Mouse (Mus musculus) heart, embryonic 14.5 days (tissue): ENCODE results near the gene Adcy10. TPM values are rescaled to one million over a fixed set of nuclear protein-coding genes. Genes with fewer than 3 reads are reported as not detected.

Experiments
- ATAC-seq: fragments of 200-750 bp; cut with Nextera tagmentation; 2 replicates; pipeline ENCODE4 v1.8.0; 2017; ENCODE audit warnings: low read depth, moderate TSS enrichment; ENCODE audit not compliant: insufficient number of reproducible peaks, insufficient read depth, low FRiP score
- H3K27ac ChIP-seq, 2 experiments: fragments of 200-500 bp in 1 of 2; fragments of 300-500 bp in 1 of 2; sonication (generic) in 1 of 2; replicated peaks in 1 of 2; 2 replicates each; pipeline ENCODE4 v1.5.1; 2012 to 2014; ENCODE audit warnings: low read depth in 2 of 2, low read length in 2 of 2, control low read depth in 1 of 2, mild to moderate bottlenecking in 1 of 2, mixed read lengths in 1 of 2; ENCODE audit not compliant: control insufficient read depth in 1 of 2, insufficient read depth in 1 of 2
- H3K27me3 ChIP-seq: fragments of 300-500 bp; sonication (generic); 2 replicates; pipeline ENCODE4 v1.6.1; 2014; ENCODE audit warnings: mild to moderate bottlenecking, low read length, control low read depth; ENCODE audit not compliant: control insufficient read depth, insufficient read depth
- H3K36me3 ChIP-seq: fragments of 300-500 bp; sonication (generic); 2 replicates; pipeline ENCODE4 v1.6.1; 2014; ENCODE audit warnings: mild to moderate bottlenecking, control low read depth, low read length, mixed read lengths; ENCODE audit not compliant: control insufficient read depth, insufficient read depth
- H3K4me1 ChIP-seq, 2 experiments: fragments of 200-500 bp in 1 of 2; fragments of 300-500 bp in 1 of 2; sonication (generic) in 1 of 2; 2 replicates each; pipeline ENCODE4 v1.6.1; 2012 to 2014; ENCODE audit warnings: low read length in 2 of 2, control low read depth in 1 of 2, mixed read lengths in 1 of 2; ENCODE audit not compliant: control insufficient read depth in 2 of 2, insufficient read depth in 2 of 2
- H3K4me2 ChIP-seq: fragments of 300-500 bp; sonication (generic); 2 replicates; pipeline ENCODE4 v1.6.1; 2014; ENCODE audit warnings: mild to moderate bottlenecking, low read length
- H3K4me3 ChIP-seq, 2 experiments: fragments of 200-500 bp in 1 of 2; fragments of 300-500 bp in 1 of 2; sonication (generic) in 1 of 2; 2 replicates each; pipeline ENCODE4 v1.5.1; 2012 to 2014; ENCODE audit warnings: low read length in 2 of 2, mild to moderate bottlenecking in 2 of 2, control low read depth in 1 of 2, low read depth in 1 of 2, moderate library complexity in 1 of 2; ENCODE audit not compliant: control insufficient read depth in 1 of 2, insufficient read depth in 1 of 2
- H3K9ac ChIP-seq: fragments of 300-500 bp; sonication (generic); 2 replicates; pipeline ENCODE4 v1.6.1; 2014; ENCODE audit warnings: mild to moderate bottlenecking, low read length
- H3K9me3 ChIP-seq: fragments of 300-500 bp; sonication (generic); 2 replicates; pipeline ENCODE4 v1.6.1; 2016; ENCODE audit warnings: low read length, control low read depth; ENCODE audit not compliant: control insufficient read depth
- WGBS: fragments of 180-500 bp; shearing (Covaris S2); extraction: QIAGEN DNeasy Blood & Tissue Kit; methylation state at CpG from one replicate; pipeline ENCODE4 v1.1.7; 2014; 5-methylcytosine and 5-hydroxymethylcytosine counted together
- polyA plus RNA-seq: library from polyadenylated mRNA; unstranded; fragments of >200 nt; fragmentation: Nextera tagmentation; extraction: Ambion mirVana; gene quantifications from 2 replicates; pipeline ENCODE4 v1.2.1, GENCODE M21; 2014

The Adcy10 gene
- polyA plus RNA-seq, 1 experiment from 2014 or later: 0.09 TPM

- no peak overlapping the region for H3K4me3 ChIP-seq
- 57% methylated on average over 12 of the region's 12 CpGs for WGBS
- H3K27me3 ChIP-seq: no peaks in the 10 kb centered on the region
- H3K27ac ChIP-seq: no peak overlapping the region
- no peaks in the 10 kb centered on the region for H3K36me3 ChIP-seq
- H3K9ac ChIP-seq: no peak overlapping the region
- ATAC-seq: no peak
- H3K9me3 ChIP-seq: no peaks in the 10 kb centered on the region
- H3K4me2 ChIP-seq: no peak overlapping the region
- no peaks in the 10 kb centered on the region for H3K4me1 ChIP-seq
Measured at GRCm38 (mm10) chr1:165536079-165536675, 51.2 kb downstream of the Adcy10 start.

- Histone ChIP-seq H3K4me1 (no peaks in the 10 kb centered on the region), H3K27me3 (no peaks in the 10 kb centered on the region), H3K27ac (no peak overlapping the region), H3K4me3 (no peak overlapping the region), H3K9me3 (no peaks in the 10 kb centered on the region), H3K4me2 (no peak overlapping the region), H3K36me3 (no peaks in the 10 kb centered on the region), H3K9ac (no peak overlapping the region)
- no peak for ATAC-seq
- WGBS: 53% methylated on average over 5 of the region's 5 CpGs
Measured at GRCm38 (mm10) chr1:165537241-165537807, 52.3 kb downstream of the Adcy10 start.

GRCm38 (mm10) chr1:165556711-165557110 is 71.7 kb downstream of the Adcy10 start:
- Histone ChIP-seq H3K4me2 (no peak overlapping the region), H3K27me3 (no peaks in the 10 kb centered on the region), H3K27ac (no peak overlapping the region), H3K36me3 (no peaks in the 10 kb centered on the region), H3K4me1 (peaks cover 0 to 2% of the 10 kb centered on the region in 2 experiments; a peak in 1 of 4 replicates), H3K4me3 (no peak overlapping the region), H3K9me3 (peaks cover 8% of the 10 kb centered on the region), H3K9ac (no peak overlapping the region)
- WGBS: 48% methylated on average over 2 of the region's 2 CpGs
- ATAC-seq: no peak

- no peaks in the 10 kb centered on the region for H3K36me3 ChIP-seq
- peaks cover 0 to 2% of the 10 kb centered on the region in 2 experiments; a peak in 1 of 4 replicates for H3K4me1 ChIP-seq
- no peak overlapping the region for H3K4me2 ChIP-seq
- no peak overlapping the region for H3K27ac ChIP-seq
- no peaks in the 10 kb centered on the region for H3K27me3 ChIP-seq
- H3K9ac ChIP-seq: no peak overlapping the region
- no peaks in the 10 kb centered on the region for H3K9me3 ChIP-seq
- no peak for ATAC-seq
- no peak overlapping the region for H3K4me3 ChIP-seq
- WGBS: 79% methylated on average over 9 of the region's 9 CpGs
Measured at GRCm38 (mm10) chr1:165559073-165559472, 74.1 kb downstream of the Adcy10 start.

- Histone ChIP-seq H3K9ac (no peak overlapping the region), H3K27me3 (no peaks in the 10 kb centered on the region), H3K9me3 (no peaks in the 10 kb centered on the region), H3K36me3 (no peaks in the 10 kb centered on the region), H3K4me1 (no peaks in the 10 kb centered on the region; a peak in 1 of 4 replicates), H3K4me2 (no peak overlapping the region), H3K4me3 (no peak overlapping the region), H3K27ac (no peak overlapping the region)
- no peak for ATAC-seq
- WGBS: 89% methylated on average over 4 of the region's 4 CpGs
Measured at GRCm38 (mm10) chr1:165565283-165565682, 80.3 kb downstream of the Adcy10 start.

- no peaks in the 10 kb centered on the region for H3K36me3 ChIP-seq
- 51% methylated on average over 7 of the region's 7 CpGs for whole genome bisulfite sequencing
- H3K9me3 ChIP-seq: no peaks in the 10 kb centered on the region
- H3K4me2 ChIP-seq: no peak overlapping the region
- H3K9ac ChIP-seq: no peak overlapping the region
- H3K4me1 ChIP-seq: no peaks in the 10 kb centered on the region; a peak in 1 of 4 replicates
- no peak overlapping the region for H3K4me3 ChIP-seq
- H3K27me3 ChIP-seq: no peaks in the 10 kb centered on the region
- no peak for ATAC-seq
- no peak overlapping the region for H3K27ac ChIP-seq
Measured at GRCm38 (mm10) chr1:165567466-165567865, 82.5 kb downstream of the Adcy10 start.

GRCm38 (mm10) chr1:165576005-165576404 is 91.0 kb downstream of the Adcy10 start:
- Histone ChIP-seq H3K27ac (no peak overlapping the region), H3K9ac (no peak overlapping the region), H3K4me2 (no peak overlapping the region), H3K36me3 (no peaks in the 10 kb centered on the region), H3K27me3 (no peaks in the 10 kb centered on the region), H3K4me1 (no peaks in the 10 kb centered on the region; a peak in 1 of 4 replicates), H3K9me3 (0 out of 2 replicates have a peak, but pooled peaks cover 5% of the 10 kb centered on the region), H3K4me3 (no peak overlapping the region)
- ATAC-seq: no peak
- 72% methylated on average over 4 of the region's 4 CpGs for WGBS
